ENCODE assay signal across 24 mouse cellular contexts in genomic region chr1:174042091-174042884, GRCm38 (mm10). TPM values are rescaled to one million over a fixed set of nuclear protein-coding genes. Genes with fewer than 3 reads are reported as not detected.
A peak's percentile ranks its signal among the peaks of the same experiment; 100 is the strongest.
DNase-seq lines count a peak whose midpoint lies in the region; ATAC-seq and TF ChIP-seq lines count a peak whose summit lies in the region.
"Not testable (repeated sequence)": the region's sequence is repeated elsewhere in the genome, so short reads cannot be mapped to it uniquely, and the experiment has no call there.
"Had no signal": no experiment of that assay in that cellular context is flagged by ENCODE, and none has a peak within 500 bp of the region (broad histone marks: within the 10 kb centered on the region; RNA-seq: fewer than 3 reads in every experiment).

No protein-coding gene starts in this region.

- H3K4me3 ChIP-seq in heart, embryonic 11.5 days (ENCODE audit: low read depth, low read length); liver, embryonic 14.5 days (ENCODE audit: insufficient read depth in 1 of 2, low read depth in 2 of 2, low read length in 2 of 2); midbrain, embryonic 12.5 days: not testable (repeated sequence)

- peak; percentile 40; the same call in 1 of the 2 replicates for ATAC-seq in erythroid progenitor cell, adult 5-6 weeks (replicated peaks; ENCODE audit: low FRiP score, poor library complexity, severe bottlenecking)
- ATAC-seq in heart, embryonic 11.5 days (replicated peaks; ENCODE audit: insufficient number of reproducible peaks, low FRiP score, low TSS enrichment), result 0 out of 2 replicates have a peak, but pooled peaks have one; percentile 22
- 0 out of 2 replicates have a peak, but pooled peaks have one; percentile 11 for ATAC-seq in liver, embryonic 14.5 days (ENCODE audit: insufficient read depth)
- ATAC-seq in midbrain, embryonic 12.5 days (ENCODE audit: low FRiP score, low read depth), result 0 out of 2 replicates have a peak, but pooled peaks have one; percentile 27
- peak; percentile 37; the same call in 1 of the 2 replicates for ATAC-seq in neutrophil, adult 5-6 weeks (ENCODE audit: extremely low read depth, insufficient number of reproducible peaks, low FRiP score, poor library complexity, severe bottlenecking)

- TF ChIP-seq EP300 in liver, embryonic 14.5 days (IDR thresholded peaks at IDR 0.05; ENCODE audit: low read depth), result not testable (repeated sequence)

- H3K9ac ChIP-seq in heart, embryonic 11.5 days (ENCODE audit: low read depth, low read length); liver, embryonic 14.5 days (replicated peaks); midbrain, embryonic 12.5 days (replicated peaks): not testable (repeated sequence)

- not testable (repeated sequence) for H3K4me2 ChIP-seq in heart, embryonic 11.5 days; liver, embryonic 14.5 days (ENCODE audit: low read depth); midbrain, embryonic 12.5 days (replicated peaks)

- not testable (repeated sequence) for TF ChIP-seq CTCF in liver, embryonic 14.5 days (IDR thresholded peaks at IDR 0.05; ENCODE audit: low read depth)

- DNase-seq in NIH3T3 (ENCODE audit: low read depth), result peak; percentile 1
- not testable (repeated sequence) for DNase-seq in liver, embryonic 14.5 days (ENCODE audit: low read depth in 3 of 3, low spot score in 3 of 3)
- DNase-seq in lung, postnatal 36 days, result peak; percentile 11

- H3K9me3 ChIP-seq in heart, embryonic 11.5 days (replicated peaks; ENCODE audit: control insufficient read depth, low read length); liver, embryonic 14.5 days (ENCODE audit: control insufficient read depth, low read length); midbrain, embryonic 12.5 days: not testable (repeated sequence)

- not testable (repeated sequence) for H3K36me3 ChIP-seq in heart, embryonic 11.5 days (ENCODE audit: control insufficient read depth, insufficient read depth, low read length); liver, embryonic 14.5 days (replicated peaks; ENCODE audit: control insufficient read depth, insufficient read depth, low read depth); midbrain, embryonic 12.5 days

- not testable (repeated sequence) for H3K4me1 ChIP-seq in heart, embryonic 11.5 days (ENCODE audit: control insufficient read depth, insufficient read depth, low read length); liver, embryonic 14.5 days (replicated peaks; ENCODE audit: control insufficient read depth in 2 of 2, insufficient read depth in 2 of 2, low read length in 1 of 2); midbrain, embryonic 12.5 days

- H3K27ac ChIP-seq in heart, embryonic 11.5 days (ENCODE audit: low read depth, low read length); liver, embryonic 14.5 days; midbrain, embryonic 12.5 days (replicated peaks): not testable (repeated sequence)

- not testable (repeated sequence) for H3K27me3 ChIP-seq in heart, embryonic 11.5 days (ENCODE audit: control insufficient read depth, insufficient read depth, low read length); liver, embryonic 14.5 days (ENCODE audit: control insufficient read depth, insufficient read depth, low read length); midbrain, embryonic 12.5 days

- WGBS in heart, embryonic 11.5 days (ENCODE audit: insufficient replicate concordance), result 80% methylated on average over 12 of the region's 12 CpGs
- WGBS in liver, embryonic 14.5 days (ENCODE audit: insufficient replicate concordance), result 62% methylated on average over 12 of the region's 12 CpGs
- 89% methylated on average over 12 of the region's 12 CpGs for whole genome bisulfite sequencing in midbrain, embryonic 12.5 days

RNA-seq across cellular contexts. Expression of gene Olfr433, which starts 1.8 kb away (rescaled TPM):
- total RNA-seq in erythroid progenitor cell, adult 5-6 weeks (2015; ENCODE audit: low replicate concordance), result not detected in 2 replicates
- not detected in 2 replicates for total RNA-seq in erythroid progenitor cell, adult 5-6 weeks (2017; ENCODE audit: low replicate concordance)
- polyA plus RNA-seq in heart, embryonic 11.5 days (2014; fragmentation: Nextera tagmentation; extraction: Ambion mirVana), result 0.08 TPM in 1 of 2 replicates, not detected in the other
- polyA plus RNA-seq in liver, embryonic 14.5 days (2012; rRNA removed), result 0.06 and 0.10 TPM in 2 replicates
- 0.03 and 0.08 TPM in 2 replicates for polyA plus RNA-seq in liver, embryonic 14.5 days (2014; fragmentation: Nextera tagmentation; extraction: Ambion mirVana)
- polyA plus RNA-seq in midbrain, embryonic 12.5 days (2016; fragmentation: Nextera tagmentation; extraction: Ambion mirVana), result not detected in 2 replicates
- total RNA-seq in neutrophil, adult 5-6 weeks (2017), result 0.35 and 0.37 TPM in 2 replicates
- total RNA-seq: adrenal gland, postnatal 10 days; adrenal gland, postnatal 4 days; gastrocnemius, adult 8-10 months; gastrocnemius, postnatal 36 days; heart, adult 2 months; heart, postnatal 25 days had no signal
- polyA plus RNA-seq: CD4-positive, CD25-positive, alpha-beta regulatory T cell, adult 4 months; cortical plate, adult 2 months; forebrain, embryonic 10.5 days; forebrain, embryonic 15.5 days; G1E; heart, embryonic 16.5 days; hindbrain, embryonic 11.5 days; hindbrain, embryonic 15.5 days had no signal

RNA-seq across cellular contexts. Expression of gene Olfr432, which starts 6.7 kb away (rescaled TPM):
- total RNA-seq in erythroid progenitor cell, adult 5-6 weeks (2015; ENCODE audit: low replicate concordance), result not detected in 2 replicates
- not detected in 2 replicates for total RNA-seq in erythroid progenitor cell, adult 5-6 weeks (2017; ENCODE audit: low replicate concordance)
- polyA plus RNA-seq in heart, embryonic 11.5 days (2014; fragmentation: Nextera tagmentation; extraction: Ambion mirVana), result not detected in 2 replicates
- polyA plus RNA-seq in liver, embryonic 14.5 days (2012; rRNA removed), result not detected in 2 replicates
- not detected in 2 replicates for polyA plus RNA-seq in liver, embryonic 14.5 days (2014; fragmentation: Nextera tagmentation; extraction: Ambion mirVana)
- polyA plus RNA-seq in midbrain, embryonic 12.5 days (2016; fragmentation: Nextera tagmentation; extraction: Ambion mirVana), result not detected in 2 replicates
- total RNA-seq in neutrophil, adult 5-6 weeks (2017), result not detected in 2 replicates
- total RNA-seq: adrenal gland, postnatal 10 days; adrenal gland, postnatal 4 days; gastrocnemius, adult 8-10 months; gastrocnemius, postnatal 36 days; heart, adult 2 months; heart, postnatal 25 days had no signal
- polyA plus RNA-seq: brain, embryonic 14.5 days; CD4-positive, CD25-positive, alpha-beta regulatory T cell, adult 4 months; cortical plate, adult 2 months; embryonic facial prominence, embryonic 14.5 days; forebrain, embryonic 10.5 days; forebrain, embryonic 15.5 days; G1E; heart, adult 2 months; heart, embryonic 12.5 days; heart, embryonic 16.5 days; hindbrain, embryonic 11.5 days; hindbrain, embryonic 15.5 days had no signal

RNA-seq across cellular contexts. Expression of gene Ifi205, which starts 10.7 kb away (rescaled TPM):
- total RNA-seq in erythroid progenitor cell, adult 5-6 weeks (2015; ENCODE audit: low replicate concordance), result 1.3 and 4.7 TPM in 2 replicates
- total RNA-seq in erythroid progenitor cell, adult 5-6 weeks (2017; ENCODE audit: low replicate concordance), result 5.5 TPM in 1 of 2 replicates, not detected in the other
- polyA plus RNA-seq in heart, embryonic 11.5 days (2014; fragmentation: Nextera tagmentation; extraction: Ambion mirVana), result 2.4 and 3.1 TPM in 2 replicates
- polyA plus RNA-seq in liver, embryonic 14.5 days (2012; rRNA removed), result 0.24 and 0.28 TPM in 2 replicates
- 0.67 and 0.68 TPM in 2 replicates for polyA plus RNA-seq in liver, embryonic 14.5 days (2014; fragmentation: Nextera tagmentation; extraction: Ambion mirVana)
- polyA plus RNA-seq in midbrain, embryonic 12.5 days (2016; fragmentation: Nextera tagmentation; extraction: Ambion mirVana), result 0.10 and 0.21 TPM in 2 replicates
- total RNA-seq in neutrophil, adult 5-6 weeks (2017), result 4.7 and 7.6 TPM in 2 replicates
- polyA plus RNA-seq: brain, embryonic 14.5 days; forebrain, embryonic 10.5 days; forebrain, embryonic 15.5 days; G1E; hindbrain, embryonic 11.5 days; hindbrain, embryonic 15.5 days had no signal

RNA-seq across cellular contexts. Expression of gene Olfr430, which starts 24.1 kb away (rescaled TPM):
- total RNA-seq in erythroid progenitor cell, adult 5-6 weeks (2015; ENCODE audit: low replicate concordance), result not detected in 2 replicates
- not detected in 2 replicates for total RNA-seq in erythroid progenitor cell, adult 5-6 weeks (2017; ENCODE audit: low replicate concordance)
- not detected in 2 replicates for polyA plus RNA-seq in heart, embryonic 11.5 days (2014; fragmentation: Nextera tagmentation; extraction: Ambion mirVana)
- not detected in 2 replicates for polyA plus RNA-seq in liver, embryonic 14.5 days (2012; rRNA removed)
- polyA plus RNA-seq in liver, embryonic 14.5 days (2014; fragmentation: Nextera tagmentation; extraction: Ambion mirVana), result not detected in 2 replicates
- polyA plus RNA-seq in midbrain, embryonic 12.5 days (2016; fragmentation: Nextera tagmentation; extraction: Ambion mirVana), result not detected in 2 replicates
- total RNA-seq in neutrophil, adult 5-6 weeks (2017), result not detected in 2 replicates
- total RNA-seq: adrenal gland, postnatal 10 days; adrenal gland, postnatal 4 days; G1E; gastrocnemius, adult 8-10 months; gastrocnemius, postnatal 36 days; heart, adult 2 months; heart, postnatal 25 days had no signal
- polyA plus RNA-seq: brain, embryonic 14.5 days; CD4-positive, CD25-positive, alpha-beta regulatory T cell, adult 4 months; cortical plate, adult 2 months; forebrain, embryonic 10.5 days; forebrain, embryonic 15.5 days; G1E; heart, adult 2 months; heart, embryonic 12.5 days; heart, embryonic 16.5 days; hindbrain, embryonic 11.5 days; hindbrain, embryonic 15.5 days had no signal

RNA-seq across cellular contexts. Expression of gene Olfr429, which starts 41.8 kb away (rescaled TPM):
- total RNA-seq in erythroid progenitor cell, adult 5-6 weeks (2015; ENCODE audit: low replicate concordance), result not detected in 2 replicates
- not detected in 2 replicates for total RNA-seq in erythroid progenitor cell, adult 5-6 weeks (2017; ENCODE audit: low replicate concordance)
- not detected in 2 replicates for polyA plus RNA-seq in heart, embryonic 11.5 days (2014; fragmentation: Nextera tagmentation; extraction: Ambion mirVana)
- polyA plus RNA-seq in liver, embryonic 14.5 days (2012; rRNA removed), result not detected in 2 replicates
- not detected in 2 replicates for polyA plus RNA-seq in liver, embryonic 14.5 days (2014; fragmentation: Nextera tagmentation; extraction: Ambion mirVana)
- not detected in 2 replicates for polyA plus RNA-seq in midbrain, embryonic 12.5 days (2016; fragmentation: Nextera tagmentation; extraction: Ambion mirVana)
- total RNA-seq in neutrophil, adult 5-6 weeks (2017), result not detected in 2 replicates
- total RNA-seq: adrenal gland, postnatal 10 days; adrenal gland, postnatal 4 days; G1E; gastrocnemius, adult 8-10 months; gastrocnemius, postnatal 36 days; heart, adult 2 months; heart, postnatal 25 days had no signal
- polyA plus RNA-seq: brain, embryonic 14.5 days; CD4-positive, CD25-positive, alpha-beta regulatory T cell, adult 4 months; cortical plate, adult 2 months; forebrain, embryonic 10.5 days; forebrain, embryonic 15.5 days; G1E; heart, adult 2 months; heart, embryonic 12.5 days; heart, embryonic 16.5 days; hindbrain, embryonic 11.5 days; hindbrain, embryonic 15.5 days had no signal
